Mouse (Mus musculus) gastrocnemius, adult 2 months (tissue): ENCODE measurements at regions not wholly inside any gene's neighbourhood (a gene's known extent, or its start where the extent isn't known, plus 50 kb on each side); places are given as distances from the start of the nearest gene placed in this dataset.
A peak's percentile ranks its signal among the peaks of the same experiment; 100 is the strongest.
"Not testable (repeated sequence)": the region's sequence is repeated elsewhere in the genome, so short reads cannot be mapped to it uniquely, and the experiment has no call there.

ENCODE experiments used
- DNase-seq: peaks from one replicate; pipeline ENCODE4 v3.0.0; 2022
- H3K27ac ChIP-seq: fragments of 200-600 bp; 2 replicates; pipeline ENCODE4 v1.8.1; 2022; ENCODE audit warnings: mild to moderate bottlenecking
- H3K4me3 ChIP-seq: fragments of 200-600 bp; 2 replicates; pipeline ENCODE4 v1.8.1; 2022; ENCODE audit warnings: mild to moderate bottlenecking, moderate library complexity
- CTCF ChIP-seq: fragments of 200-600 bp; IDR thresholded peaks from 2 replicates; pipeline ENCODE4 v1.8.1; 2022; ENCODE audit warnings: antibody characterized with exemption, mild to moderate bottlenecking, moderate library complexity
- intact Hi-C: fragments of 180-260 bp; cut with DNase I; formaldehyde crosslinking; loops from one replicate; pipeline ENCODE4 v1.15.1; 2025

DNA sequence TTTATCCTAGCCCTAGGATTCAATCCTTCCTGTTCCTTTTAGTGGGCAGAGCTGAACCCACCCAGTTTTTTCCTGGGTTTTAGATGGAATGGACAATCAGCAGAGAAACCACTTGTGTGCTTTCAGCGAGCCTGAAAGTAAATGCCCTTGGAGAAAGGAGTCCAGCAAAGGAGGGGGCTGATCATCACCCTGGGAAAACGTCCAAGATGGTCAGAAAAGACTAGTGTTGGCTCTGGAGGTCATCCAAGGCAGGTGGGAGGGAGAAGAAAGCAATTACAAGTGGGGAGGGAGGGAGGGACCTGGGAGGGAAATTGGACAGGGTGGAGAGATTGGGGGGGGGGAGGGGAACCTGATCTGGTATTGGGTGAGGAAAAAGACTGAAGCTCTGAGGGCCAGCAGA, 55.6 kb upstream of the Zfp366 start:
- Histone ChIP-seq H3K27ac (peak overlapping the region; percentile 88), H3K4me3 (no peak overlapping the region)
- no peak for TF ChIP-seq CTCF
- intact Hi-C loops, result no loop called here
- no peak for DNase-seq

- intact Hi-C loops, result no loop called here
- Histone ChIP-seq H3K27ac (peak overlapping the region; percentile 88), H3K4me3 (no peak overlapping the region)
- TF ChIP-seq CTCF, result no peak
- peak; percentile 68 for DNase-seq
Observed at GRCm38 (mm10) chr13:99128284-99128691, 56.3 kb upstream of the Zfp366 start.

DNA sequence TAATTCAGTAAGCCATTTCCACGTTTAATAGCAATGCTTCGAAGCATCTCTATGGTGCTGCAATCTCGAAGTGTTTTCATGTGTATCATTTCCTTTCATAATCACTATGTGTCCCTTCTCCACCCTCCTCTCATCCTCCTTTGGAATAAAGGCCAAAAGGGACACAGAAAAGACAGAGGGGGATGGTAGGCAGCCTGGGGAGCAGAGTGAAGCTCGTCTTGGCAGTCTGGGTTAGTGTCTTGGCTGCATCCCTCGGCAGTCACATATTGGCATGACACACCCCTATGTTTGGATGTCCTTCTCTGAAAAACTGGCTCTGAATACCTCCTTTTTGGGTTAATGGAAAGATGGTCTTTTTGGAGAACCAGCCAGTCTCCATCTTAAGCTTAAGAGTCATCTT, 56.9 kb upstream of the Zfp366 start:
- peak; percentile 68 for DNase-seq
- TF ChIP-seq CTCF, result no peak
- intact Hi-C loops, result no loop called here
- H3K4me3 ChIP-seq, result no peak overlapping the region
- peak overlapping the region; percentile 88 for H3K27ac ChIP-seq

- H3K4me3 ChIP-seq, DNase-seq, intact Hi-C loops: not testable (repeated sequence)
- H3K27ac ChIP-seq, result peak overlapping the region; percentile 88
Observed at GRCm38 (mm10) chr13:99126971-99127370, 57.7 kb upstream of the Zfp366 start.

- Histone ChIP-seq H3K4me3 (no peak overlapping the region), H3K27ac (peak overlapping the region; percentile 88)
- peak; percentile 26; the same call in 1 of the 2 replicates for TF ChIP-seq CTCF
- intact Hi-C loops, result no loop called here
- DNase-seq, result peak; percentile 34
Observed at GRCm38 (mm10) chr13:99126538-99126937, 58.1 kb upstream of the Zfp366 start.

GRCm38 (mm10) chr13:99125946-99126345, 58.7 kb upstream of the Zfp366 start:
- intact Hi-C loops, result no loop called here
- TF ChIP-seq CTCF, result peak; percentile 58
- no peak overlapping the region for H3K4me3 ChIP-seq
- peak overlapping the region; percentile 88 for H3K27ac ChIP-seq
- no peak for DNase-seq

DNA sequence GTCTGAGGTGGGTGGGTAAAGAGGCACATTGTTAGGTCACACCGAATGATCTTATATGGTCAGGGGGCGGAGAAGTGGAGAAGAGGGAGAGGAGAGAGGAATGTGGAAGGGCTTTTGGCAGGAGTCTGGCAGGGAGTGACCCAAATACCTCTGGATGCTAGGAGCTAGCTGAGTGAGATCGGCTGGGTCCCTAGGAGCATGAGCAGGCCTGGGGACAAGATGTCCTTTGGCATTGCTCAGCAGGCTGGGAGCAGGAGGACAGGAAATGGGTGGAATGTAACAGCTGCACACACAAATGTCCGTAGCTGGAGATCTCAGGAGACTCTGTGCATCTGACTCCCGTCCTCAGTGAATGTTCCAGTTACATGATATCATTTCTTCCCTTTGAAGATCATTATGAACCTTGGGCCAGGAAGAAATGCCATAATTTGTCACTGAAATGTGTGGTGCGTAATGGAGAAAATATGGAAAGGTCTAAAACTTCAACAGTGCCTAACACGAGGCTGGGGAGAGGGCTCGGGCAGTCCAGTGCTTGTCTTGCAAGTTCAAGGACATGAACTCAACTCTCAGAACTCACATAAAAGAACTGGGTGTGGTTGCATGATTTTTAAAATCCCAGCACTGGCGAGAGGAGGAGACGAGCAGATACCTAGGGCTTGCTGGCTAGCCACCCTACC, 59.6 kb upstream of the Zfp366 start:
- peak; percentile 86 for DNase-seq
- intact Hi-C loops, result loop anchor here (1.0 kb wide), 1 partner anchor 257 kb away; no protein-coding TSS in a partner anchor
- no peak for TF ChIP-seq CTCF
- H3K27ac ChIP-seq, result peak overlapping the region; percentile 88
- no peak overlapping the region for H3K4me3 ChIP-seq

DNA sequence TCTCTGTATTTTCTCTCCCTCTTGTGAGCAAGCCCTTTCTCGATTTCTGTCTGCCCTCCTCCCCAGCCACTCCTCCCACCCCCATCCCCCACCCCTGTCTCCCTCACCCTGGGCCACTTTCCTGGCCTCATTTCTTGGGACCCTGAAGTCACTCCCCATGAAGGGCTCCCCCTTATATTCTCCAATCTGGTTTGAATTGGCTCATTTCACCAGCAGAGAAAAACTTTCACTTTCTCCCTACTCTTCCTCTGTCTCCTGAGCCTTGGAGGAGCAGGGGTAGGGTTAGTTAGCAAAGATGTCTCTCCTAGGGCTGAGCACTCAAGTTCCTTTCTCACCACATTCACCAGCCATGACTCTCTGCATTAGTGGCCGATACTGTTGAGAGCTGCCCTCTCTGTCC, 60.5 kb upstream of the Zfp366 start:
- H3K27ac ChIP-seq, result peak overlapping the region; percentile 88
- TF ChIP-seq CTCF, result no peak
- intact Hi-C loops, result loop anchor here (1.0 kb wide), 1 partner anchor 256 kb away; no protein-coding TSS in a partner anchor
- no peak overlapping the region for H3K4me3 ChIP-seq
- DNase-seq, result no peak

DNA sequence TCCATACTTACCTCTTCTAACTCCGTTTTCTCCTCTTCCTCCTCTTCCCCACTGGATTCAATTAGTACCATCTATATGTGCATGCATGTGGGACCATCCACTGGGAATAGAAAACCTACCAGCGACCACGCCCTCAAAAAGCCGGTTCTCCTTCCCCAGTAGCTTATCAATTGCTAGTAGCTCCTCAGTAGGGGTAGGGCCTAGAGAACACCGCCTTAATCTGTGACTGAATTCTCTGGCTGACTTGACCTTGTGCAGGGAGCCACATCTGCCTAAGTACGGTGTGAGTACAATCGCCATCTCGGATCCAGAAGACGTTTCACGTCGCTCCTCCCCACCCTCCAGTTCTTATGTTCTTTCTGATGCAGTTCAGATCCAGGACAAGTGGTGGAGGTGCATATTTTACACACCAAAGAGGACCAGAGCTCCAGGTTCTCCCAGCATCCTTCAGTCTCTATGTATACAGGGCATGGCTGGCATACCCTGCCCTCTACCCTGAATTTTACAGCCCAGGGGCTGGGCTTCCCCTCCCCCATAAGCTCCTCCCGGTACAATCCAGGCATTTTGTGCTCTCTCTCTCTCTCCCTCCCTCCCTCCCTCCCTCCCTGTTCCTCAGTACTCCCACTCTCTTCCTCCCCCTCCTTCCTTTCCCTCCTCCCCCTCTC, 61.0 kb upstream of the Zfp366 start:
- intact Hi-C loops, result loop anchor here (1.0 kb wide), 1 partner anchor 255 kb away; no protein-coding TSS in a partner anchor
- Histone ChIP-seq H3K4me3 (no peak overlapping the region), H3K27ac (peak overlapping the region; percentile 88)
- TF ChIP-seq CTCF, result no peak
- DNase-seq, result no peak

GRCm38 (mm10) chr13:99122539-99122938, 62.1 kb upstream of the Zfp366 start:
- H3K27ac ChIP-seq, H3K4me3 ChIP-seq, DNase-seq, intact Hi-C loops: not testable (repeated sequence)
- TF ChIP-seq CTCF, result 0 out of 2 replicates have a peak, but pooled peaks have one; percentile 4

DNA sequence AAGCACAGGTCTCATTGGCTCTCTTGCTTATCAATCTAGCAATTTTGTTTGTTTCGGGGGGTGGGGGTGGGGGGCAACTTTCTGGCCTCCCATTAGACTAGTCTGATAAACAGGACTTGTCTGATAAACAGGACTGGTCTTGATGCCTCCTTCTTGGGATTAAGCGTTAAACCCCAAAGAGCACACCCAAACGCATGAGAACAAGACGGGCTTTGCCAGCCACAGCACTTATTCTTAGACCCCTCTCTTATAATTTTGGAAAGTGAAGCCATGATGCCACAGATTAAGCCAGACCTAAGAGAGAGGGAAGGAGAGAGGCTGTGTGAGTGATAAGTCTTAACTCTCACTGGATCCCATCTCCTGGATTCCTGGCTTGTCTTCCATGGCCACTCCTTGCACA, 63.5 kb upstream of the Zfp366 start:
- TF ChIP-seq CTCF, result no peak
- intact Hi-C loops, result no loop called here
- no peak for DNase-seq
- no peak overlapping the region for H3K27ac ChIP-seq
- no peak overlapping the region for H3K4me3 ChIP-seq

DNA sequence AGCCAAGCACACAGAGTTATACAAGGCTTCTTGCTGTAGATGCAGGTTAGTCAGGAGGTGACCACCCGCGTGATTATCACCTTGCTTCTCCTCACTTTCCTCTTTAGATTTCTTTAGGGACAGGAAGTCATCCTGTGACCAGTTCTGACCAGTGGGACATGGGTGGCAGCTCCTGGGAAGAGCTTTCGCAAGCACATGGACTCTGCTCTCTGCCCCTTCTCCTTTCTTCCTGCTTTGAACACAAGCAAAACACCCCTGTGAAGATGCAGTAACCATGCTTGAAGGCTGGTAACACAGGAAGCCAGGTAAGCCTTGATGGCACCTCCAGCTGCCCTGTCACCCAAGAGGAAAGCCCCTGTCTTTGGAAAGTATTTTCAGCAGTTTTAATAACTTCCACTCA, 64.7 kb upstream of the Zfp366 start:
- TF ChIP-seq CTCF, result no peak
- intact Hi-C loops, result no loop called here
- Histone ChIP-seq H3K4me3 (no peak overlapping the region), H3K27ac (no peak overlapping the region)
- DNase-seq, result no peak

DNA sequence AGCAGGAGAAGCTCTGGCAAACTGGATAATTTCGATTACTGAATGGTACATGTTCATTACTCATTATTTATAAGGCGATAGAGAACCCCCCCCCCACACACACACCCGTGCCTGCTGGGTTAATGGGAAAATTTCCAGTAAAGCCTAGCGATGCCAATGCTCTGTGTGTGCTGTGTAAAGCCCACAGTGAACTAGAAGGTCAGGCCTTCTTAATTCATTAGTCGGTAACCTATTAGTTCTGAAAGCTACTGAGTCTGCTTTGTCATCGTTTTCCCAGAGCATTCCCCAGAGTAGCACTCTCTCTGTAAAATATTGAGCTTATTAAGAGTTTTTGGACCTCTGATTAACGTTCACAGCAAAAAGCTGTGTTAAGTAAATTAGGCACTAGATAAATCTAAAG, 65.7 kb upstream of the Zfp366 start:
- no peak for TF ChIP-seq CTCF
- no peak for DNase-seq
- no peak overlapping the region for H3K27ac ChIP-seq
- intact Hi-C loops, result no loop called here
- no peak overlapping the region for H3K4me3 ChIP-seq
